ENCODE assay signal across 14 mouse cellular contexts in genomic region chr11:40402249-40402648, GRCm38 (mm10).
DNase-seq lines count a peak whose midpoint lies in the region; ATAC-seq and TF ChIP-seq lines count a peak whose summit lies in the region.
"Had no signal": no experiment of that assay in that cellular context is flagged by ENCODE, and none has a peak within 500 bp of the region (broad histone marks: within the 10 kb centered on the region; RNA-seq: fewer than 3 reads in every experiment).

No protein-coding gene starts in this region.

- H3K27me3 ChIP-seq in embryonic facial prominence, embryonic 11.5 days (ENCODE audit: control insufficient read depth, insufficient read depth, low read length), result no peaks in the 10 kb centered on the region
- no peaks in the 10 kb centered on the region for H3K27me3 ChIP-seq in embryonic facial prominence, embryonic 10.5 days (replicated peaks; ENCODE audit: low read depth, poor library complexity, severe bottlenecking)
- no peaks in the 10 kb centered on the region for H3K27me3 ChIP-seq in lung, embryonic 14.5 days (ENCODE audit: insufficient read depth, low read length)
- H3K27me3 ChIP-seq in myocyte (ENCODE audit: control insufficient read depth, insufficient read depth, insufficient read length), result no peaks in the 10 kb centered on the region
- H3K27me3 ChIP-seq: embryonic facial prominence, embryonic 12.5 days; limb, embryonic 13.5 days had no signal

- no peak overlapping the region for H3K4me3 ChIP-seq in embryonic facial prominence, embryonic 11.5 days (ENCODE audit: low read depth, low read length)
- no peak overlapping the region for H3K4me3 ChIP-seq in embryonic facial prominence, embryonic 10.5 days
- H3K4me3 ChIP-seq in lung, embryonic 14.5 days (ENCODE audit: low read depth, low read length), result no peak overlapping the region
- H3K4me3 ChIP-seq in myocyte, result no peak overlapping the region
- H3K4me3 ChIP-seq: embryonic facial prominence, embryonic 12.5 days; limb, embryonic 13.5 days had no signal

- DNase-seq in embryonic facial prominence, embryonic 11.5 days (ENCODE audit: low spot score), result peak; percentile 14
- no peak for DNase-seq in embryonic facial prominence, embryonic 10.5 days (ENCODE audit: low spot score)
- peak; percentile 19 for DNase-seq in lung, embryonic 14.5 days
- no peak for DNase-seq in lung, postnatal 14 days
- DNase-seq in fibroblast of lung, adult 2 months (ENCODE audit: low read depth), result peak; percentile 56
- DNase-seq in right cerebral cortex, adult 18-20 months, result no peak
- no peak for DNase-seq in yolk sac, embryonic 10.5 days (ENCODE audit: low spot score)
- DNase-seq: adrenal gland, postnatal 10 days; kidney, adult 9 months had no signal

- no peaks in the 10 kb centered on the region for H3K79me2 ChIP-seq in myocyte (ENCODE audit: control insufficient read depth, insufficient read depth)

- H3K9me3 ChIP-seq in embryonic facial prominence, embryonic 11.5 days (replicated peaks; ENCODE audit: control insufficient read depth, low read length), result no peaks in the 10 kb centered on the region
- H3K9me3 ChIP-seq in embryonic facial prominence, embryonic 10.5 days, result no peaks in the 10 kb centered on the region
- no peaks in the 10 kb centered on the region for H3K9me3 ChIP-seq in lung, embryonic 14.5 days (ENCODE audit: low read depth, low read length)
- H3K9me3 ChIP-seq: embryonic facial prominence, embryonic 12.5 days; limb, embryonic 13.5 days had no signal

- TF ChIP-seq POLR2A in myocyte (IDR thresholded peaks at IDR 0.05; ENCODE audit: insufficient read length, low read depth), result no peak

- H3K4me1 ChIP-seq in embryonic facial prominence, embryonic 11.5 days (ENCODE audit: control insufficient read depth, insufficient read depth, low read length), result no peaks in the 10 kb centered on the region
- H3K4me1 ChIP-seq in embryonic facial prominence, embryonic 10.5 days, result 0 out of 2 replicates have a peak, but pooled peaks cover 6% of the 10 kb centered on the region
- H3K4me1 ChIP-seq in lung, embryonic 14.5 days (ENCODE audit: insufficient read depth), result no peaks in the 10 kb centered on the region

- no peak for TF ChIP-seq CTCF in lung, embryonic 14.5 days (IDR thresholded peaks at IDR 0.05; ENCODE audit: low read depth)

- no peak overlapping the region for H3K27ac ChIP-seq in embryonic facial prominence, embryonic 11.5 days (replicated peaks; ENCODE audit: low read depth, low read length)
- no peak overlapping the region for H3K27ac ChIP-seq in embryonic facial prominence, embryonic 10.5 days (replicated peaks)
- no peak overlapping the region for H3K27ac ChIP-seq in lung, embryonic 14.5 days (ENCODE audit: low read depth)
- H3K27ac ChIP-seq: embryonic facial prominence, embryonic 12.5 days; limb, embryonic 13.5 days had no signal

- H3K9ac ChIP-seq in embryonic facial prominence, embryonic 11.5 days (replicated peaks; ENCODE audit: low read length), result no peak overlapping the region
- no peak overlapping the region for H3K9ac ChIP-seq in lung, embryonic 14.5 days
- H3K9ac ChIP-seq: embryonic facial prominence, embryonic 12.5 days; limb, embryonic 13.5 days had no signal

- WGBS in embryonic facial prominence, embryonic 11.5 days, result 64% methylated on average over 1 of the region's 1 CpGs
- 69% methylated on average over 1 of the region's 1 CpGs for WGBS in embryonic facial prominence, embryonic 10.5 days
- 62% methylated on average over 1 of the region's 1 CpGs for WGBS in lung, embryonic 14.5 days

- no peak overlapping the region for H3K4me2 ChIP-seq in embryonic facial prominence, embryonic 11.5 days (ENCODE audit: low read depth, low read length)
- no peak overlapping the region for H3K4me2 ChIP-seq in lung, embryonic 14.5 days
- peak overlapping the region; percentile 56 for H3K4me2 ChIP-seq in myocyte (ENCODE audit: low read depth)
- H3K4me2 ChIP-seq: embryonic facial prominence, embryonic 12.5 days; limb, embryonic 13.5 days had no signal

- no peak overlapping the region for H3ac ChIP-seq in myocyte (ENCODE audit: control insufficient read depth, insufficient read length)

- ATAC-seq in embryonic facial prominence, embryonic 11.5 days (replicated peaks; ENCODE audit: insufficient number of reproducible peaks, low FRiP score, low TSS enrichment, low read depth), result no peak
- peak; percentile 75; the same call in 1 of the 2 replicates for ATAC-seq in lung, embryonic 14.5 days (ENCODE audit: insufficient read depth)
- ATAC-seq: forebrain, embryonic 14.5 days; hindbrain, embryonic 16.5 days had no signal

- H3K36me3 ChIP-seq in embryonic facial prominence, embryonic 11.5 days (replicated peaks; ENCODE audit: control insufficient read depth, insufficient read depth, low read depth, low read length), result no peaks in the 10 kb centered on the region
- H3K36me3 ChIP-seq in embryonic facial prominence, embryonic 10.5 days (replicated peaks), result no peaks in the 10 kb centered on the region
- H3K36me3 ChIP-seq in lung, embryonic 14.5 days (ENCODE audit: insufficient read depth), result no peaks in the 10 kb centered on the region
- no peaks in the 10 kb centered on the region for H3K36me3 ChIP-seq in myocyte (ENCODE audit: control insufficient read depth, insufficient read depth)
- H3K36me3 ChIP-seq: embryonic facial prominence, embryonic 12.5 days; limb, embryonic 13.5 days had no signal

TF ChIP-seq in myocyte, 11 proteins besides CTCF, POLR2A, EP300 and RAD21:
- TF ChIP-seq TCF3 (IDR thresholded peaks at IDR 0.05; ENCODE audit: insufficient read length, low read depth), result no peak
- TF ChIP-seq CEBPB (IDR thresholded peaks at IDR 0.05; ENCODE audit: insufficient read depth, poor library complexity, severe bottlenecking), result peak; percentile 98
- TF ChIP-seq E2F4 (IDR thresholded peaks at IDR 0.05; ENCODE audit: insufficient read depth), result no peak
- TF ChIP-seq POLR2AphosphoS2 (IDR thresholded peaks at IDR 0.05; ENCODE audit: insufficient read length, low read depth), result no peak
- peak; percentile 57 for TF ChIP-seq SRF (IDR thresholded peaks at IDR 0.05; ENCODE audit: control insufficient read depth, insufficient read length, low read depth)
- no peak for TF ChIP-seq REST (IDR thresholded peaks at IDR 0.05; ENCODE audit: insufficient read depth, insufficient read length)

Comparison
In these comparisons a context has a peak if more than half of its experiments do, and no peak if none do; other contexts are left out.
1. DNase-seq: peak in embryonic facial prominence, embryonic 11.5 days (single experiment), lung, embryonic 14.5 days (single experiment) and fibroblast of lung, adult 2 months (single experiment); none in embryonic facial prominence, embryonic 10.5 days (single experiment), lung, postnatal 14 days (single experiment), right cerebral cortex, adult 18-20 months (single experiment) and yolk sac, embryonic 10.5 days (single experiment).